Mouse (Mus musculus) CH12.LX (cell line): Measurements from ENCODE around the gene Gm10762. TPM values are rescaled to one million over a fixed set of nuclear protein-coding genes. Genes with fewer than 3 reads are reported as not detected.

Source experiments
- DNase-seq: peaks from one replicate; pipeline ENCODE4 v3.0.0-alpha.2; 2013; ENCODE audit errors: extremely low read depth
- H3K27ac ChIP-seq: 2 replicates; pipeline ENCODE4 v1.5.1; 2012; ENCODE audit warnings: low read depth, mild to moderate bottlenecking, control low read depth, moderate library complexity; ENCODE audit not compliant: insufficient read depth
- H3K27me3 ChIP-seq: replicated peaks from 2 replicates; pipeline ENCODE3; 2012; ENCODE audit warnings: inconsistent platforms
- H3K36me3 ChIP-seq, 2 experiments: replicated peaks in 1 of 2; 2 replicates each; pipeline versions ENCODE3 to v1.6.1; 2012; ENCODE audit warnings: inconsistent platforms in 1 of 2, low read length in 1 of 2, mild to moderate bottlenecking in 1 of 2, mixed read lengths in 1 of 2, moderate library complexity in 1 of 2; ENCODE audit not compliant: control insufficient read depth in 1 of 2, insufficient read depth in 1 of 2
- H3K4me1 ChIP-seq, 2 experiments: 2 replicates each; pipeline ENCODE4 v1.6.1; 2012; ENCODE audit warnings: inconsistent platforms in 1 of 2, moderate library complexity in 1 of 2; ENCODE audit not compliant: insufficient read depth in 2 of 2, control insufficient read depth in 1 of 2
- H3K4me2 ChIP-seq: 2 replicates; pipeline ENCODE4 v1.6.1; 2012; ENCODE audit warnings: low read depth, mild to moderate bottlenecking, control low read depth; ENCODE audit not compliant: poor library complexity, insufficient read depth, severe bottlenecking
- H3K4me3 ChIP-seq, 3 experiments: fragments of 150-350 bp in 1 of 3; sonication (generic) in 1 of 3; replicated peaks in 1 of 3; 2 replicates each; pipeline versions ENCODE3 to v1.5.1; 2011 to 2012; ENCODE audit warnings: low read depth in 2 of 3, low read length in 2 of 3, mild to moderate bottlenecking in 2 of 3, moderate library complexity in 2 of 3, control low read depth in 1 of 3, improper control_type of control experiment in 1 of 3, inconsistent platforms in 1 of 3, mixed read lengths in 1 of 3; ENCODE audit not compliant: poor library complexity in 1 of 3
- H3K79me2 ChIP-seq: replicated peaks from 2 replicates; pipeline ENCODE4 v1.6.1; 2012; ENCODE audit warnings: mild to moderate bottlenecking, moderate library complexity; ENCODE audit not compliant: control insufficient read depth, poor library complexity, insufficient read depth, severe bottlenecking; ENCODE audit errors: extremely low read depth
- H3K9ac ChIP-seq: 2 replicates; pipeline ENCODE4 v1.6.1; 2012; ENCODE audit warnings: low read depth, mild to moderate bottlenecking, control low read depth, moderate library complexity; ENCODE audit not compliant: insufficient read depth
- H3K9me3 ChIP-seq: replicated peaks from 2 replicates; pipeline ENCODE3; 2012; ENCODE audit warnings: low read length, inconsistent platforms, mixed read lengths
- CTCF ChIP-seq, 2 experiments: IDR thresholded peaks in 1 of 2; conservative IDR thresholded peaks in 1 of 2; 2 replicates each; pipeline ENCODE4 v1.5.1; 2011 to 2012; ENCODE audit warnings: low read depth in 2 of 2, low read length in 2 of 2, improper control_type of control experiment in 1 of 2, inconsistent platforms in 1 of 2, mild to moderate bottlenecking in 1 of 2, moderate library complexity in 1 of 2
- IRF4 ChIP-seq: IDR thresholded peaks from 2 replicates; pipeline ENCODE4 v1.6.1; 2014; ENCODE audit warnings: low read depth, mild to moderate bottlenecking, inconsistent platforms, low read length, improper control_type of control experiment
- JUN ChIP-seq: IDR thresholded peaks from 2 replicates; pipeline ENCODE4 v1.6.1; 2011; ENCODE audit warnings: low read depth, mild to moderate bottlenecking, low read length, improper control_type of control experiment, moderate library complexity; ENCODE audit not compliant: insufficient read depth
- JUND ChIP-seq: conservative IDR thresholded peaks from 2 replicates; pipeline ENCODE4 v1.6.1; 2011; ENCODE audit warnings: low read depth, low read length, improper control_type of control experiment
- KAT2A ChIP-seq: IDR thresholded peaks from 2 replicates; pipeline ENCODE4 v1.6.1; 2012; ENCODE audit warnings: low read length, improper control_type of control experiment, inconsistent platforms; ENCODE audit not compliant: insufficient replicate concordance
- MAFK ChIP-seq: IDR thresholded peaks from 2 replicates; pipeline ENCODE4 v1.6.1; 2011; ENCODE audit warnings: low read length, improper control_type of control experiment; ENCODE audit not compliant: insufficient replicate concordance
- MAX ChIP-seq: IDR thresholded peaks from 2 replicates; pipeline ENCODE4 v1.6.1; 2011; ENCODE audit warnings: low read length, improper control_type of control experiment
- MXI1 ChIP-seq: IDR thresholded peaks from 2 replicates; pipeline ENCODE4 v1.6.1; 2011; ENCODE audit warnings: mild to moderate bottlenecking, low read depth, low read length, improper control_type of control experiment
- PAX5 ChIP-seq: IDR thresholded peaks from 2 replicates; pipeline ENCODE4 v1.6.1; 2012; ENCODE audit warnings: low read length, inconsistent platforms, mixed read lengths
- POLR2AphosphoS2 ChIP-seq: IDR thresholded peaks from 2 replicates; pipeline ENCODE4 v1.6.1; 2011; ENCODE audit warnings: low read depth, low read length, improper control_type of control experiment
- TBP ChIP-seq: conservative IDR thresholded peaks from 2 replicates; pipeline ENCODE4 v1.6.1; 2011; ENCODE audit warnings: low read depth, low read length, improper control_type of control experiment
- TCF12 ChIP-seq: IDR thresholded peaks from 2 replicates; pipeline ENCODE4 v1.6.1; 2014; ENCODE audit warnings: low read depth, mild to moderate bottlenecking, inconsistent platforms, low read length, improper control_type of control experiment
- UBTF ChIP-seq: IDR thresholded peaks from 2 replicates; pipeline ENCODE4 v1.6.1; 2012; ENCODE audit warnings: low read depth, mild to moderate bottlenecking, inconsistent platforms, low read length, improper control_type of control experiment, moderate library complexity
- ZMIZ1 ChIP-seq: IDR thresholded peaks from 2 replicates; pipeline ENCODE4 v1.6.1; 2012; ENCODE audit warnings: low read depth, mild to moderate bottlenecking, inconsistent platforms, low read length, improper control_type of control experiment
- dilution Hi-C: fragments of 300-500 bp; cut with MboI; formaldehyde crosslinking; loops from 2 replicates; pipeline ENCODE4 v1.14.3; 2020; ENCODE audit warnings: low sequenced_read_pairs; ENCODE audit not compliant: extremely low pct_unique_long_range_greater_than_20kb, extremely low pct_ligation_motif_present
- in situ Hi-C: fragments of 300-500 bp; cut with MboI; formaldehyde crosslinking; loops from 3 replicates; pipeline ENCODE4 v1.14.3; 2019; ENCODE audit warnings: low sequenced_read_pairs, low pct_ligation_motif_present, low pct_unique_long_range_greater_than_20kb, mixed read lengths
- polyA plus RNA-seq: library from polyadenylated mRNA; unstranded; fragments of >175 nt; gene quantifications from 2 replicates; pipeline ENCODE4 v1.2.1, GENCODE M21; 2012; ENCODE audit warnings: low read depth; ENCODE audit not compliant: insufficient read length
- total RNA-seq, 2 experiments: library from RNA; depleted of rRNA; stranded (reverse); fragments of 300-350 nt in 1 of 2; fragments of >200 nt in 1 of 2; gene quantifications; 2 replicates each; pipeline ENCODE4 v1.2.3; 2012 to 2014

Gene Gm10762
- total and polyA plus RNA-seq, 3 experiments: 3.3 to 3.9 (median 3.3) TPM

DNA sequence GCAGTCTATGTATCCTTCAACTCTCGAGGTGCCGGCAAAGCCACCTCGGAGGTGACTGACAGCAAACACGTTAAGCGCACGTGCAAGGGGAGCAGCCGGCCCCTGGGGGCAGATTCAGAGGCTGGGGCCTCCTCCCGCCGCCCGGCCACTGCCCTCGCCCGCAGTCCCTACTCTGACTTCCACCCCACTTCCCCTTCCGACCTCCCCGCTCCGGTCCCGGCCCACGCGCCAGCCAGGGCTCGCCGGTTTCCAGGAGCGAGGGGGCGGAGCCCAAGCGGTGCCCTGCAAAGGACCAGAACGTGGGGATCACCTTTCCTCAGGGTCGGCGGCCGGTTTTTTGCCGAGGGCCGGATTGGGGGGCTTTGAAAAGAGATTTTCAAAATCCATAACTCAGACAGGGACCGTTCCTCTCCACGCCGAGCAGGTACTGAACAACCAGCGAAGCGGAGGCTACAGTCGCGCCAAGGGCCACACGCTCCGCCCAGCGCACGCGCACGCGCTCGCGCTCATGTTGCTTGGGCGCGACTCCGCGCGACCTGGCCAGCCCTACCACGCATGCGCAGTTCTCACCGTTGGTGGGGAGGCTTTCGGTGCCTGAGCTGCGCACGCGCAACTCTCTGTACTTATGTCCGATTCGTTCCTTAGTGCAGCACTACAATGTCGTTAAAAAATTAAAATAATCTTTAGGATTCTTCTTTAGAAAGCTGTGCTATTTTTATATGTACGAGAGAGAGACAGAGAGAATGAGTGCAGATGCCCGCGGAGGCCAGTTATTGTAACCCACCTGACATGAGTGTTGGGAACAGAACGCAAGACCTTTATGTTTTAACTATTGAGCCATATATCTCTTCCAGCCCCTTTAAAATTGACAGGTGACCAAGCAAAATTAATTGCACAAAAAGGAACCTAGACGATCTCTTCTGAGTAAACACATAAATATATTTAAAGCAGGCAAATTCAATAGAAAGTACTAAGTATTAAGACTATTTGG lies 23.7 kb downstream of the Gm10762 start, which contains the start of gene Zc3h8 (continued):
- TF ChIP-seq PAX5 (no peak), UBTF (peak; percentile 85; the same call in 1 of the 2 replicates), MAX (peak; percentile 90), JUND (no peak), JUN (no peak), CTCF (conservative IDR thresholded peaks at IDR 0.05 in 1 of 2, IDR thresholded peaks at IDR 0.05 in 1 of 2; ENCODE audit: low read depth in 2 of 2, low read length in 2 of 2) (no peak), KAT2A (no peak), ZMIZ1 (peak; percentile 87), MXI1 (peak; percentile 96), IRF4 (peak; percentile 35; the same call in 1 of the 2 replicates), POLR2AphosphoS2 (peak; percentile 75; the same call in 1 of the 2 replicates), MAFK (no peak), TBP (peak; percentile 59; the same call in 1 of the 2 replicates)

DNA sequence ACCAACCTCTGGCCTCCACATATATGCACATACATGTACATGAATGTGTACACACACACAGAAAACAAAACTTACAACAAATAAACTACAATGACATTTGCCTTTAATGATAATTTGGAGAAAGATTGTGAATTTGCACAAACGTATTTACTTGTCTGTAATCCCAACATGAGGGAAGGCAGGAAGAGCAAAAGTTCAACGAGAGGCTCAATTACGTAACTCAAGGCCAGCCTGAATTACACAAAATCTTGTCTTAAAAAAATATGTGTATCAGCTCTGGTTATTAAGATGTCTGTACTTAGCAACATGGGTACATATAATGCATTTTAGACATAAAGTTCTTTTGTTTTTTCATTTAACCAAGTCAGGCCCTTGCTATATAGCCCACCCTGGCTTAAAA lies 31.3 kb downstream of the Gm10762 start:
- dilution Hi-C loops: no loop called here
- H3K27me3 ChIP-seq: no peaks in the 10 kb centered on the region
- peaks cover 21 to 74% of the 10 kb centered on the region in 2 experiments for H3K36me3 ChIP-seq
- H3K79me2 ChIP-seq: no peaks in the 10 kb centered on the region
- H3K4me2 ChIP-seq: no peak overlapping the region
- H3K9ac ChIP-seq: no peak overlapping the region
- no peak overlapping the region for H3K4me3 ChIP-seq
- no peak for DNase-seq
- in situ Hi-C loops: loop anchor here (25.0 kb wide), 1 partner anchor 326 kb away; no protein-coding TSS in a partner anchor
- no peak for TF ChIP-seq TCF12
- H3K27ac ChIP-seq: no peak overlapping the region
- peaks cover 0 to 2% of the 10 kb centered on the region in 2 experiments; a peak in 1 of 4 replicates for H3K4me1 ChIP-seq
- no peaks in the 10 kb centered on the region for H3K9me3 ChIP-seq

DNA sequence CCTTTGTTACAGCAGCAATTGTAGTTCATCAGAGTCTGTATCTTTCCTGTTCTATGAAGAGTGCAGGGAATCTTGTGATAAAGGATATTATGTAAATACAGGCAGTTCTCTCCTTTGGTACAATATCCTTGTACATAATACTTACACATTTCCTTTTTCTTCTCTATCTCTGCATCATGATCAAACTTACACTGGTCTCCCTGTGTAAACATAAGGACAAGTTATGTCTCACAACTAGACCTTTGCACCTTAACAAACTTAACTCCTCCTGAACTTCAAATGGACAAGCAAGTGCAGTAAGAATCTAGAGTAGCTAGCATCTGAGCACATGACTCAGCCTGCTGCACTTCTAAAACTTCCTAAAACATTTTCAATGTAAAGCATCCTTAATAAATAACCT lies 36.8 kb downstream of the Gm10762 start:
- no peak for TF ChIP-seq MAFK
- no peak for TF ChIP-seq MXI1
- H3K9me3 ChIP-seq: peaks cover 2% of the 10 kb centered on the region
- no peak overlapping the region for H3K27ac ChIP-seq
- no peak overlapping the region for H3K9ac ChIP-seq
- H3K4me1 ChIP-seq: no peaks in the 10 kb centered on the region
- H3K4me3 ChIP-seq: no peak overlapping the region
- H3K27me3 ChIP-seq: no peaks in the 10 kb centered on the region
- dilution Hi-C loops (no loop called here), in situ Hi-C loops (loop anchor here (25.0 kb wide), 1 partner anchor 332 kb away; no protein-coding TSS in a partner anchor)
- no peak overlapping the region for H3K4me2 ChIP-seq
- peaks cover 29 to 80% of the 10 kb centered on the region in 2 experiments for H3K36me3 ChIP-seq
- H3K79me2 ChIP-seq: no peaks in the 10 kb centered on the region
- DNase-seq: no peak
